Mouse (Mus musculus) gastrocnemius, adult 18-20 months (tissue): Measurements from ENCODE around the gene Olfr596. TPM values are rescaled to one million over a fixed set of nuclear protein-coding genes. Genes with fewer than 3 reads are reported as not detected.
"Not testable (repeated sequence)": the region's sequence is repeated elsewhere in the genome, so short reads cannot be mapped to it uniquely, and the experiment has no call there.

Experiments
- DNase-seq: peaks from one replicate; pipeline ENCODE4 v3.0.0; 2021; ENCODE audit warnings: low spot score
- long read RNA-seq, 2 experiments: library from polyadenylated mRNA; stranded (forward); transcript quantifications; one replicate each; pipeline ENCODE4 v2.0.0; 2021
- microRNA-seq: library from miRNA; unstranded; fragments of <30 nt; microRNA quantifications from one replicate; pipeline ENCODE4 v1.2.0, GENCODE M21; 2021
- total RNA-seq, 2 experiments: library from RNA; stranded (reverse); gene quantifications; 2 replicates each; pipeline ENCODE4 v1.2.3; 2021

Gene Olfr596
- total RNA-seq = not detected
- long read RNA-seq, experiment 1 = 0 reads
- long read RNA-seq, experiment 2 = 0 reads

GRCm38 (mm10) chr7:103305348-103305747, at the start of gene Olfr596:
TSS of gene Olfr596 (plus strand) at chr7:103305648.
- not testable (repeated sequence) for DNase-seq

- DNase-seq = not testable (repeated sequence)
Measured at GRCm38 (mm10) chr7:103316015-103316414, 10.6 kb downstream of the Olfr596 start, which contains the start of gene Olfr597. TSS of gene Olfr597 (plus strand) at chr7:103316315.

- DNase-seq = no peak
Measured at GRCm38 (mm10) chr7:103323268-103323667, 17.8 kb downstream of the Olfr596 start, which contains the start of gene Olfr598. TSS of gene Olfr598 (plus strand) at chr7:103323568.

- DNase-seq = no peak
Measured at GRCm38 (mm10) chr7:103335617-103336016, 30.2 kb downstream of the Olfr596 start, which contains the start of gene Olfr599. TSS of gene Olfr599 (plus strand) at chr7:103335917.

- DNase-seq = no peak
Measured at GRCm38 (mm10) chr7:103349569-103349968, 44.1 kb downstream of the Olfr596 start, which contains the start of gene Olfr600. TSS of gene Olfr600 (minus strand) at chr7:103349669.

Small RNAs within 50 kb of the gene (microRNA-seq; reads per million reads assigned to microRNA genes)
- not detected for gene Gm23550
- gene Gm25171 = not detected

Other genes with a start within 250 kb of the Olfr596 start
- not detected for gene Olfr584, start 223.8 kb upstream of the Olfr596 start, total RNA-seq
- not detected for gene Olfr585, start 207.9 kb upstream of the Olfr596 start, total RNA-seq
- not detected for gene Olfr586, start 180.0 kb upstream of the Olfr596 start, total RNA-seq
- not detected for gene Olfr588-ps1, start 164.8 kb upstream of the Olfr596 start, total RNA-seq
- not detected for gene Olfr589, start 149.3 kb upstream of the Olfr596 start, total RNA-seq
- not detected for gene Olfr591, start 127.3 kb upstream of the Olfr596 start, total RNA-seq
- not detected for gene Olfr592, start 120.8 kb upstream of the Olfr596 start, total RNA-seq
- gene Olfr593, start 93.8 kb upstream of the Olfr596 start, total RNA-seq = not detected
- gene Olfr594, start 88.7 kb upstream of the Olfr596 start, total RNA-seq = not detected
- not detected for gene Usp17ld, start 53.1 kb upstream of the Olfr596 start, total RNA-seq
- not detected for gene Olfr597, start 10.7 kb downstream of the Olfr596 start, total RNA-seq
- not detected for gene Olfr598, start 17.9 kb downstream of the Olfr596 start, total RNA-seq
- not detected for gene Olfr599, start 30.3 kb downstream of the Olfr596 start, total RNA-seq
- gene Olfr600, start 44.0 kb downstream of the Olfr596 start, total RNA-seq = not detected
- gene Olfr601, start 57.0 kb downstream of the Olfr596 start, total RNA-seq = not detected
- not detected for gene Olfr603, start 80.5 kb downstream of the Olfr596 start, total RNA-seq
- gene Usp17lc, start 109.4 kb downstream of the Olfr596 start, total RNA-seq = not detected
- not detected for gene Olfr605, start 139.8 kb downstream of the Olfr596 start, total RNA-seq
- not detected for gene Olfr606, start 143.4 kb downstream of the Olfr596 start, total RNA-seq
- not detected for gene Olfr607, start 158.5 kb downstream of the Olfr596 start, total RNA-seq
- not detected for gene Olfr608, start 164.2 kb downstream of the Olfr596 start, total RNA-seq
- gene Olfr609, start 192.4 kb downstream of the Olfr596 start, total RNA-seq = not detected
- gene Olfr610, start 206.5 kb downstream of the Olfr596 start, total RNA-seq = not detected
- gene Olfr611, start 215.2 kb downstream of the Olfr596 start, total RNA-seq = not detected
- not detected for gene Olfr612, start 237.1 kb downstream of the Olfr596 start, total RNA-seq
- gene Olfr613, start 242.4 kb downstream of the Olfr596 start, total RNA-seq = not detected